Mouse (Mus musculus): ENCODE measurements around the gene Rasal2.
"Not testable (repeated sequence)": the region's sequence is repeated elsewhere in the genome, so short reads cannot be mapped to it uniquely, and the experiment has no call there.

Rasal2 gene

DNA sequence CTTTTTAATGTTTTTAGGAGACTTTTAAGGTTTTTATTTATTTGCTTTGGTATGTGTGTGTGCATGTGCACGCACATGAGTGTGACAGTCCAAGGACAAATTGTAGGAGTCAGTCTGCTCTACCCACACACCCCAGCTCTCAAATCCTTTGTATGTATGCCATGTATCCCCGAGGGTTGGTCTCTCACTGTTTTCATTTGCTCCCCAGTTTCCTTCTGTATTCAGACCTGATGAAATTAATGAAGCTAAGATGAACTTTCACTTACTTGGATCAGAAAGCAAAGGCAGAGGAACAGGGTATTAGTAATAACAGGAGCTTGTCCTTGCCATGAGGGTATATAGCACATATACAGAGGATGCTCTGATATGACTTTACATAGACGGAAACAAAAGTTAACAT is 165.1 kb downstream of the Rasal2 start:
- in situ Hi-C loops (cut with MboI, MseI): no loop called here

DNA sequence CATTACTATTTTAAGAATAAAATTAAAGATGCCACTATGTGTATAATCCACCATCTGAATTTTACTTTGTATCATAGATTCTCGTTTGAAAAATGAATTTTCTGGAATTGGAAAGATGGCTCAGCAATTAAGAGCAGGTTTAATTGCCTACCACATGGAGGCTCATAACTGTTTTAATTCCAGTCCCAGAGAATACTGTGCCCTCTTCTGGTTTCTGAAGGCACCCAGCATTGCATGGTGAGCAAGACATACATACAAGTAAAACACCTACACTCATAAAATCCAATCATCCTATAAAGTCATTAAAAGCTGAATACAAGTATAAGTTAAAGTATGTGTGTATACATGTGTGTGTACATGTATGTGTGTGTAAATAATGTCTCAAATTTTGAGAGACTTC is 165.6 kb downstream of the Rasal2 start:
- in situ Hi-C loops (cut with MboI, MseI): no loop called here

DNA sequence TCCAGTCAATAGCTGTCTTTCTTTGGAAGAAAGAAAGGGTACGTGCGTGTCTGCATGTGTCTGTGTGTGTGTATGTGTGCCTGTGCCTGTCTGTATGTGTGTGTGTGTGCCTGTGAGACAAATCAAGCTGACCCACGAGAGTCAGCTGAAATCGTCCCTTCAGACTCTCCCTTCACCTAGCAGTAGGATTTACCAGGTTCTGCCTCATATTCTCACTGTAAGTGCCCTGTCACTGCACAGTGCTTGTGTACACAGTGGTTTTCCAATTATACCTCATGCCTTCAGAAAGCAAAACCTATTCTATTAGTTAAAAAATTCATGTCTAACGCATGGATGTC is 168.0 kb downstream of the Rasal2 start:
- in situ Hi-C loops (cut with MboI, MseI): no loop called here

DNA sequence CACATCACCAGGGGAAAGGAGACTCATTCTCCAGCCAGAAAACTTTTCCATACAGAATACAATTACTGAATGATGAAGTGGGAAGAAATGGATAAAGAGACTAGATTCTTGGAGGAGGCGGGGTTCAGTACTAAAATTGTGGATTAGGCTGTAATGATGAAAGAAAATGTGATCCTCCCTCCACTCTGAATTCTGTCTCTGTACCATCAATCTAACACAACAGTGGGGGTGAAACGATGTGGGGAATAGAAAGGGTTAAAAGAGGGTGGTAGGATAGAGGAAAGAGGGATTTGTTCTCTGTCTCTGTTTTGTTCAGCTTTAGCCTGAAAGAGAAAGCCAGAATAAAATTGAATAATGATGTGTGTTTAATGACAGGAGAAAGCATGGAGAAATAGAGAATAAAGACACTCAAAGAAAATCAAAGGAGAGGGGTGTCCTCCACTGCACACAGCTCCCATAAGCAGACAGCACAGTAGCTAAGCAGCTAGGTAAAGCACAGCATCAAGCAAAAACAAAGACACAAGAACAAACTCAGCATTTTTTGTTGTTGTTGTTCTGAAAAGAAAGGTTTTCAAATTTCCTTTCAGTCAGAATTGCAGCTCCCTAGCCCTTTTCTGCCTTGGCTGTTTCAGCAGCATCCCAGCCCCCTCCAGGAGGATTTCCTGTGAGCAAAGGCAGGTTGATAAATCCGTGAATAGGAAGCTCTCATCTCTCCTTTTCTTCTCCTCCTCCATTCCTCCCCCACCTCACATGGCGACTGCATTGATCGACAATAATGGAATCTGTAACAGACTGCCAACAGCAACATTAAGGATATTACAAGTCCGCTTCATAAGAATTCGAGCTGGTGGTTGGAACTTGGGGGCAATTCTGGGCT is 168.6 kb downstream of the Rasal2 start:
- in situ Hi-C loops (cut with MboI, MseI): no loop called here

DNA sequence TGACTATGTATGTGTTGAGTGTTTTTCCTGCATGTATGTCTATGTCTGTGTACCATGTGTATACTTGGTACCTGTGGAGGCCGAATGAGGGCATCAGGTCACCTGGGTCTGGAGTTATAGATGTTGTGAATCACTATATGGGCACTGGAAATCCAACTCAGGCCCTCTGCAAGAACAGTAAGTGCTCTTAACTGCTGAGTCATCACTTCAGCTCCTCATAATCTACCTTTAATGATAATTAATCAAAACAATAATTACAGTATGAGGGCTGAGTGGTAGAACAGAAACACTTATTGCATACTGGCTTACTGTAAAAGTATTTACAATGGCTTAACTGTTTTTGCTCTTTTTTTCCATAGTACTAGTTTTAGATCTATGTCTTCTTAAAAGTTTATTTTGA is 172.7 kb downstream of the Rasal2 start:
- in situ Hi-C loops (cut with MboI, MseI): no loop called here

DNA sequence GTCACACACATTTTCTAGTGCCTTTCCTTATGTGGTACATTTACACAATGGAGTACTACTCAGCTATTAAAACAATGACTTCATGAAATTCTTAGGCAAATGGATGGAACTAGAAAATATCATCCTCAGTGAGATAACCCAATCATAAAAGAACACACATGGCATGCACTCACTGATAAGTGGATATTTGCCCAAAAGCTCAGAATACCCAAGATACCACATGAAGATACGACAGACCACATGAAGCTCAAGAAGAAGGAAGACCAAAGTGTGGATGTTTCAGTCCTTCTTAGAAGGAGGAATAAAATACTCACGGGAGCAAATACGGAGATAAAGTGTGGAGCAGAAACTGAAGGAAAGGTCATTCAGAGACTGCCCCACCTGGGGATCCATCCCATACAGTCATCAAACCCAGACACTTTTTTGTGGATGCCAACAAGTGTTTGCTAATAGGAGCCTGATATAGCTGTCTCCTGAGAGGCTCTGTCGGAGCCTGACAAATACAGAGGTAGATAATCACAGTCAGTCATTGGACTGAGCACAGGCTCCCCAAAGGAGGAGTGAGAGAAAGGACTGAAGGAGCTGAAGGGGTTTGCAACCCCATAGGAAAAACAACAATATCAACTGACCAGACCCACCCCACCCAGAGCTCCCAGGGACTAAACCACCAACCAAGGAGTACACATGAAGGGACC is 175.6 kb downstream of the Rasal2 start:
- in situ Hi-C loops (cut with MboI, MseI): not testable (repeated sequence)

DNA sequence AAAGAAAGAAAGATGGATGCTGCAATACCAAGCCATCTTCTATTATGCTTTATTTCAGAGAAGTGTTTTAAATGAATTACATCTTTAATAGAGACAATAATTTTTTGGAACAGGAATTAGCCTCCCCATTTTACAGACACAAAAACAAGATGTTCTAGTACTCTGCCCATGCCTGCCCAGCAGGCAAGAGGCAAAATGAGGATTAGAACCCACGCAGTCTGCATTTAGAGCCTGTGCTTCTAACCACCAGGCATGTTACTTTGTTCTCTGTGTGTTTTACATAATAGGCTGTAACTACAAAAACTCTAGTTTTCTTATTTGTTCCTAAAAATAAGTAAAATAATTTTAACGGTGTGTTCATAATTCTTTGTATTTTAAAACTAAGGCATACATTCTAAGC is 178.9 kb downstream of the Rasal2 start:
- in situ Hi-C loops (cut with MboI, MseI): no loop called here

DNA sequence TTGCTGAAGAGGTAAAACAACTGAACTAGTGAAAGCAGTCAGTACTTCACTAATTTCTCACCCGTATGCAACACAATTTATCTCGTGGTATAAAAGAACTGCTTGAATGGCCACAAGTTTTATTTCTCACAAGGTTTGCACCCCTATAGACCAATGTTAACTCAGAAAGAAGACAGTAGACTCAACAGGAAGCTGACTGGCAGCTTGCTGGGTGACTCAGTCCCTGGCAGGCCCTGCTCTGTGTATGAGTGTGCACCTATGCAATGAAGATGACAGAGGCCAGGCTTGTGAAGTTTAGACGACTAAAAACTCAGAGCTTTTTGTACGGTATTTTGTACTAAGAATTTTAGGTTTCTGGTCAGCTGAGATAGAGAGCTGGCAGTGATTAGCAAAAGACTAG is 180.0 kb downstream of the Rasal2 start:
- in situ Hi-C loops (cut with MboI, MseI): no loop called here

DNA sequence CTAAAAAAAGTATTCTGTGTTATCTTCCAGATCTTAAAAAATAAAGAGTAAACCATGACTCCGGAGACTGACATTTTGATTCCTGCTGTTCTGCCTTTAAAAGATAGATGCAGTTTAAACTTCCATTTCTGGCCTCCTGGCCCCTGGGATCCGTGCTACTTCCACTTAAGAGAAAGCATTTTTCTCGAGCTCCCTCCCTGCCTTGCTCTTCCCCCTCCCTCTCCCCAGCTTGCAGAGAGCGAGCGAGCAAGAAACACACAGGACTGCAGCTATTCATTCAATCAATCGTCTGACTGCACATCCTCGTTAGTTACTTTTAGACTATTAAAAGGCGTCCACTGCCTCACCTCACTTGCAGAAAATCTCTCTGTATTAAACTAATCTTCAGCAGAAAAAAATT is 181.4 kb downstream of the Rasal2 start:
- in situ Hi-C loops (cut with MboI, MseI): no loop called here

DNA sequence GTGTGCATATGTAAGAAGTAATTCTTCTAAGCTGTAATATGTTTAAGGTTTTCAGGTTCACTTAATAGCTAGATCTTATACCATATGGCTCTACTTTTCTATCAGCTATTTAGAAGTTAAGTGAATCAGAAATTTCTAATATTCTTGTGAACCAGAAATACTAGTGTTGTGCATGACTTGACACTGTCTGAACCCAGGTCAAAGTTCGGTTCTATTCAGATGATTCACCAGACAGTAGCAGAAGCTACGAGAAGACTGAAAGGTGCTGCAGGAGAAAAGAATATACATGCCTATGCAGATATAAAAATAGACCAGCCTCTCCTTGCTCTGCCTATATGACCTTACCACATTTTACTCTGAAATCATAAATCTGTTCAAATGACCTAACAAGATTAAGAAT is 182.0 kb downstream of the Rasal2 start:
- in situ Hi-C loops (cut with MboI, MseI): no loop called here

DNA sequence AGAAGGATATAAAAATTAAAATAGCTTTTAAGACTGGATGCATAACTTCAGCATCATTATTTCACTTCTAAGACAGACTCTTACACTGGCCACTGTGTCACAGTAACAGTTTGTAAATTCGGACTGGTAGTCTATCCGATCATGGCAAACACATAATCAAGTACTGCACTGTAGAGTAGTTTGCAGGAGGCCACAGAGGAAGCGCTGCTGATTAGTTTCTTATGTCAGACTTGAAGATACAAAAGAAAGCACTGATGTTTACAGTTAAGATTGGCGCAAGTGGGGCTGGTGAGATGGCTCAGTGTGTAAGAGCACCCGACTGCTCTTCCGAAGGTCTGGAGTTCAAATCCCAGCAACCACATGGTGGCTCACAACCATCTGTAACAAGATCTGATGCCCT is 187.4 kb downstream of the Rasal2 start:
- in situ Hi-C loops (cut with MboI, MseI): no loop called here

DNA sequence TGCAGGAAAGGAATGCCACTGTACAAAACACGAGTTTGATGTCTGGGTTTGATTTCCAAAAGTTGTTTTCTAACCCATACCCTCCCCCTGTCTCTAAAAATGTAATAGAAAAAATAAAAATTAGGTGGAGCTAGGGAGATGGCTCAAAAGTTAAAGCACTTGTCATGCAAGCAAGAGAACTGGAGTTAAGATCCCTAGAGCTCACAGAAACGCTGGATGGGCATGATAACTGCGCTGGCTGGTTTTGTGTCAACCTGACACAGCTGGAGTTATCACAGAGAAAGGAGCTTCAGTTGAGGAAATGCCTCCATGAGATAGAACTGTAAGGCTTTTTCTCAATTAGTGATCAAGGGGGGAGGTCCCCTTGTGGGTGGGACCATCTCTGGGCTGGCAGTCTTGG is 191.5 kb downstream of the Rasal2 start:
- in situ Hi-C loops (cut with MboI, MseI): no loop called here

DNA sequence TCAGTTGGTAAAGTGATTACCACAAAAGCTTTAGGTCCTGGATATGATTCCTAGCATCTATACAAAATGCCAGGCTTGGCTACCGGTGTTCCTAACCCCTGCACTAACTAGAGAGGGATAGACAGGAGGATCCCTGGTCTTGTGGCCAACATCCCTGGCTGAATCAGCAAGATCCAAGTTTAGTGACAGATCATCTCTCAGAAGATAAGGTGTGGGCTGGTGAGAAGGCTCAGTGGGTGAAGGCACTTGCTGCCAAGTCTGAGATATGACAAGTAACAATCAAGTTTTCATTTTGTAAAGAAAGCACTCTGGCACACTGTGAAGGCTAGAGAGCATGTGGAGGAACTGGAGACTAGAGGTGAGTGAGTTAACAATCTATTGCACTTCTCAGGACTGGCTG is 191.9 kb downstream of the Rasal2 start:
- in situ Hi-C loops (cut with MboI, MseI): no loop called here

DNA sequence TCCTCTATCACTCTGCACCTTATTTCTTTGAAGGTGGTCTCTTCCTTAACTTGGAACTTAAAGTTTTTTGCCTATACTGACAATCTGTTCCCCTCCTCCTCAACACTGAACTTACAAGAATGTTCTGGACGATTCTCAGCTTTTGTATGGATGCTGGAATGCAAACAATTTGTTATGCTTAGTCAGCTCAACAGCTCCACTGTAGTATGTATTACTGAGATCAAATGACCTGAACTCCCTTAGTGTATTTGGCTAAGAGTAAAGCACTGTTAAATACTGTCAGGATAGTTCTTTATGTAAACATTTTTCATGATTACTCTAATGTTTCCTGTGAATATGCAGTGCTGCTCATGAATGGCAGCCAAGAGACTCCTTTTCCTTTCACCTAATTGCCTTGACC is 203.6 kb downstream of the Rasal2 start:
- in situ Hi-C loops (cut with MboI, MseI): no loop called here

DNA sequence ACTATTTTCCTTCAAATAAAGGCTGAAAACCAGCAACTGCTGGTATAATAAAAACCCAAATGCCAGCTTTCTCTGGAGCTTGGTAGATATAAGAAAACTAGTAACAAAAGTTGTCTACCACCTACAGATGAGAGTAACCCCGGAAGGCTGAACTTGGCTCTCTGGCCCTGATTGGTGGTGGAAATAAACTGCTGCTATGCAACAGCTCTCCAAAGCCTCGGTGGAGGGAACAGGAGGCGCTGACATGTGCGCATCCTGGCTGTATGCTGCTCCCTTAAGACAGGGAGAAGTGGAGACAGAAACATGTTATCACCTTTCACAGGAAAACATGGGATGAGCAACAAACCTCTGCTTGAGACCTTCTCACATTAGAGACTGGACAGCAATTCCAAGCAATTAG is 206.7 kb downstream of the Rasal2 start:
- in situ Hi-C loops (cut with MboI, MseI): no loop called here

DNA sequence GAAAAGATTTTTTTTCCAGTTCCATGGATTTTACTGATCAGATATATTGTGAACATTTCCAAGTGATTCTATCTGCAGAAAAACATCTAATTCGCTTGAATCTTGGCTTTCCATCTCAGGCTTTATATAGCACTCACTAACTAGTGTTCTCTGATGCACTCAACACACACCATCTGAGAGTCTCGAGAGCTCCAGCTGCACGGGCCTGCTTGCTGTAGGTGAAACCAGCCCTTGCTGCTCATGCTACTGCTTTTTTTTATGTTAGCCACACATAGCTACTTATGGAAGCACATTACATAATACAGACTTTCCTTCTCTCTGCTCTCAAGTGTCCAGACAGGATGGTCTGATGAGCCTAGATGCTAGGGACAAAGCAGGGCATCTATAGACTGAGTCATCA is 229.4 kb downstream of the Rasal2 start:
- in situ Hi-C loops (cut with MboI, MseI): no loop called here

DNA sequence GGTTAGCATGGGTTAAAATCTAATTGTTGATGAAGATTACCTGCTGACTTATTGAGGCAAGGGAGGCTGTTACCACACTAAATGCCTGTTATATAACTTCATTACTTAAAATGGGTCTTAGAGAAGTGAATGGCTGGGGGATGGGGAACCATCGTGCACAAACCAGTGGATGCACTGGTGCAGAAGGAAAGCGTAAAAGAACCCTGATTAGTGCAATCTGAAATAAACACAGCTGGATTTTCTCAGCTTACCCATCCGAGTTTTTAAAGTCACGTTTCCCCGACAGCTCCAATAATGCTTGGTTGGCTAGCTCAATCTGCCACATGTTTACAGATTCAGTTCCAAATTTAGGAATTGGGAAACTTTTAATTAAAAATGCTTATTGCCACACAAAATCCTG is 230.0 kb downstream of the Rasal2 start:
- in situ Hi-C loops (cut with MboI, MseI): no loop called here

DNA sequence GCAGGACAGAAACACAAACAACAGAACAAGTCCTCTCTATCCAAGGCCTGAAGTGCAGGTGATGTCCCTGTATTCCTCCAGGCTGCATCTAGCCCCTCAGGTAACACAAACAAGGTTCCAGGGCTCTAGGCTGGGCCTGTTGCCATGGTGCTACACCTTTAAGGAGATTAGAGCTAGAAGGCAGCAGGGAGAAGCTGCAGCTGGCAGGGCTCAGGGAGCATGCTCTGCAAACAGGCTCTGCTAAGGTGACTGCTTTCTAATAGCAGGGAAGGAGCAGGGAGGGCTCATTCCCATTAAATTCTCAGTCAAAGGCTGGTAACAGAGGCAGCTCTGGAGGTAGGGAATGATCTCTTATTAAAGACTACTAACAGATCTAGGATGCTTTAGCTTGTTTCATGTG is 231.3 kb downstream of the Rasal2 start:
- in situ Hi-C loops (cut with MboI, MseI): no loop called here

DNA sequence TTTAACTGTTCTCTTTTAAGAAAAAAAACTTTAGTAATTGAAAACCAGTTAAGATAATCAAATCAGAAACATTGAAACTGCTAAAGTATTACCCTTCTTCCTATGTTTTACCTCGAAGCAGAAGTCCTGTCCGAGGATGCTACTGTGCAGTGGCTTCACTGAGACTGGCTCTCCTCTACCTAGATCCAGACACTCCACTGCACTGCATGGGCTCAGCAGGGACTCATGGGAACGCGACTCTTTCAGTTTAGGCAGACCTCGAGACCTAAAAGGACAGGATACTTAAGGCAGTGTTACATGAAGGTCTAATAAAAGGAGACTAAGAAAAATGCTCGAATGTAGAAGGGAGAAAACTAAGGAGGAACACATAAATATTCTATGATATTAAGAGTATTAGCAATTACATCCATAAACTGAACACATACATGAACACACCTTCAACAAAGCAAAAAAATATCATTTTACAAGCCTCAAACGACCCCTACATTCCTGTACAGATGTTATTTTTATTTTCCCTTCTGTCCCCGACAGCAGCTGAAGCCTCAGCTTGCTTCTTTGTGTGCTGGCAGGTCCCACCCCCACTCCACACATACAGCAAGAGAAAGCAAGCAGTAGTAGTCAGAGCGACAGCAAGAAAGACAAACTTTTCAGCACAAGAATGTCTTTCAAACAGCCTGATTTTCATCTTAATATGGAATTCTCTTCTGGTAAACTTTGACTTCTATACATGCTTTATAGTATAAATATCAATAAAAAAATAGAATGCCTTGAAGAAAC is 233.2 kb downstream of the Rasal2 start:
- in situ Hi-C loops (cut with MboI, MseI): no loop called here

DNA sequence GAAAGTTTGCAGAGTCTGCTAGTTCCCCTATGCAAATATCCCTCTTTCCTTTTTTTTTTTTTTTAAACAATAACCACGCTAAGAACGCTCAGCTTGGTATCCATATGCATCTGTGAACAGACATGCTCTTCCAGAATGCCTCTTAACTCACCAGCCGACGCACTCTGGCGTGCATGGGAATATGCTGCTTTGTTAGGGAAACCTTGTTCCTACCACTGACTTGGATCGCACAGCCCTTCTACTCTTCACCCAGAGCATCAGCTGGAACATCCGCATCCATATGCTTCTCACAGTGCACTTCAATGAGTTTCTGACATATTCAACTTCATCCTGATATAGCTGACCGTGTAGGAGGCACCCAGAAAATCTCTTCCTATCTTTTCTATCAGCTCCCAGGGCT is 243.1 kb downstream of the Rasal2 start:
- in situ Hi-C loops (cut with MboI, MseI): no loop called here

DNA sequence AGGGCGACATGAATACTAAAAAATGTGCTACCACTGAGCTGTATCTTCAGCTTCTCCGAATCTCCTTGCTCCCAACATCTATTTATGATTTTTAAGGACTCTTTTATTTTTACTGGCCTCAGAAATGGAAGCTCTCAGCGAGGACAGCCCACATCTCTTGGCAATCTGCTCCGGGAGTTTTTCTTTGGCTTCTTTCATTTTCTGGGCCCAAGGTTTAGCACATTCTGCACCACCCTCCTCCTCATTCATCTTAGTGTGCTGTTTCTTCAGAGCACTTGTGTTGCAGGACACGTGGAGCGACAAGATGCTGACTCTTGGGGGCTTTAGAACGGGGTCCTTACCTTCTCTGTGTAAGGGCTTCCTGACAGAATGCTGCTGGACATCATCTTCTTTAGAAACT is 243.5 kb downstream of the Rasal2 start:
- in situ Hi-C loops (cut with MboI, MseI): no loop called here

DNA sequence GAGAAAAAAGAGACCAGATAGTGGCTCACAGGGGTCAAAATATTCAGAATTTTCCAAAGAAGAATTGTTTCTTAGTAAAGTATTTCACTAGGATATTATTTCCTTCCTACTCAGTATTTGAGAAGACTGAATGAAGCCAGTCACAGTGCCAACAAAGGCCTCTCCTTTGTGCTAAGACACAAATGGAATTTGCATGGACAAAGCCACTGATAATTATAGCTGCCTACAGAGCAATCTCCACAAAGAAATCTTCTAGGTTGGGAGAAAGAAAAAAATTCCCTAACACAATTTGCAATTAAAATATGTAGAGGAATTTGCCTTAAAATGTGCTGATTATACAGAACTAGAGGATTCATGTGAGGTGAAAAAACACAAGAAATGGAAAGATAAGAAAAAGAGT is 258.6 kb downstream of the Rasal2 start:
- in situ Hi-C loops (cut with MboI, MseI): no loop called here

DNA sequence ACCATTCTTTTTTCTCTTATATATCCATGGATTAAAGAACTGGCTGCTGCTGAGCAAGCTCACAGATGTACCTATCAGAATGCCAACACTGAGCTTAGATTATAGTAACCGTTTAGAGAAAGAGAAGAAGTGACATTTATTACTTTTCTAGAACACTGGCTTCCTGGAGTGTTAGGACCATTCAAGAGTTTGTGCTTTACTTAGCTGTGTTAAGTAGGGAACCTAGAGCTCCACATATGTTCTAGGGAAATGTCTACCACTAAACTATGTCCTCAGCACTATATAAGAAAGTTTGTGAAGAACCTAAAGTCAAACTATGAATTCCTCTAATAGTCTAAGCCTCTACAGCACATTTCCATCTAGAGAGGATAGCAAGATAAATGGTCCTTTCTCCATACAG is 262.3 kb downstream of the Rasal2 start:
- in situ Hi-C loops (cut with MboI, MseI): no loop called here
